Mouse (Mus musculus): ENCODE data around the gene Actr8. TPM values are rescaled to one million over a fixed set of nuclear protein-coding genes. Genes with fewer than 3 reads are reported as not detected.

Gene Actr8
- polyA plus RNA-seq, 1 experiment = 21.8 TPM

GRCm38 (mm10) chr14:30027378-30027777, 49.2 kb downstream of the Actr8 start:
- Histone ChIP-seq H3K27ac (ENCODE audit: control insufficient read depth, insufficient read depth, low read depth, low read length, poor library complexity) (no peak overlapping the region), H3K4me3 (replicated peaks; ENCODE audit: control insufficient read depth, low read depth, low read length) (no peak overlapping the region), H3K4me1 (ENCODE audit: control insufficient read depth, insufficient read depth, low read length) (no peaks in the 10 kb centered on the region)
- WGBS = 45% methylated on average over 2 of the region's 2 CpGs
- peak; percentile 72 for TF ChIP-seq CTCF (IDR thresholded peaks at IDR 0.05; ENCODE audit: control insufficient read depth, insufficient read depth, low read length)
- TF ChIP-seq POLR2A (IDR thresholded peaks at IDR 0.05; ENCODE audit: borderline replicate concordance, control insufficient read depth, low read depth, low read length) = no peak

- H3K4me1 ChIP-seq (ENCODE audit: control insufficient read depth, insufficient read depth, low read length) = no peaks in the 10 kb centered on the region
- TF ChIP-seq CTCF (IDR thresholded peaks at IDR 0.05; ENCODE audit: control insufficient read depth, insufficient read depth, low read length) = no peak
- no peak for TF ChIP-seq POLR2A (IDR thresholded peaks at IDR 0.05; ENCODE audit: borderline replicate concordance, control insufficient read depth, low read depth, low read length)
- H3K4me3 ChIP-seq (replicated peaks; ENCODE audit: control insufficient read depth, low read depth, low read length) = no peak overlapping the region
- H3K27ac ChIP-seq (ENCODE audit: control insufficient read depth, insufficient read depth, low read depth, low read length, poor library complexity) = no peak overlapping the region
- 53% methylated on average over 8 of the region's 8 CpGs for WGBS
Observed at GRCm38 (mm10) chr14:30033405-30033804, 55.3 kb downstream of the Actr8 start.

- WGBS = 84% methylated on average over 18 of the region's 18 CpGs
- Histone ChIP-seq H3K4me3 (replicated peaks; ENCODE audit: control insufficient read depth, low read depth, low read length) (no peak overlapping the region), H3K27ac (ENCODE audit: control insufficient read depth, insufficient read depth, low read depth, low read length, poor library complexity) (no peak overlapping the region), H3K4me1 (ENCODE audit: control insufficient read depth, insufficient read depth, low read length) (peaks cover under 1% of the 10 kb centered on the region)
- TF ChIP-seq CTCF (IDR thresholded peaks at IDR 0.05; ENCODE audit: control insufficient read depth, insufficient read depth, low read length) (no peak), POLR2A (IDR thresholded peaks at IDR 0.05; ENCODE audit: borderline replicate concordance, control insufficient read depth, low read depth, low read length) (no peak)
Observed at GRCm38 (mm10) chr14:30038431-30038830, 60.3 kb downstream of the Actr8 start.

DNA sequence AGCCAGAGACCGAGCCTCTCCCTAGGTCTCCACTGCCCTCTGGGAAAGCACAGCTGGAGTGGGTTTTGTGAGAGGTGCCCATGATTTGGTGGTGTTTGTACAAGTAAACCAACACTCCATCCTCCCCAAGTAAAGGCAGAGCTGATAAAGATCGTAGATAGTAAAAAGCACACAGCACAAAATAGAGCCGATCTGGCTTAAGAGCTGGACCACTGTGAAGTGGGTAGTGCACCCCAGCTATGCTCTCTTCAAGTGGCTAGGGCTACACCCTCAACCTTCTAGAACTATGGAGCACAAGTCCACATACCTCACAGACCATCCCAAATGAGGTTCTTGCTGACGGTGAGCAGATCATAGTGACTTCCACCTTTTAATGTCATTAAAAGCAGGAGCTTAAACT, 61.3 kb downstream of the Actr8 start:
- Histone ChIP-seq H3K4me3 (replicated peaks; ENCODE audit: control insufficient read depth, low read depth, low read length) (no peak overlapping the region), H3K27ac (ENCODE audit: control insufficient read depth, insufficient read depth, low read depth, low read length, poor library complexity) (no peak overlapping the region), H3K4me1 (ENCODE audit: control insufficient read depth, insufficient read depth, low read length) (peaks cover 3% of the 10 kb centered on the region)
- WGBS = 45% methylated on average over 4 of the region's 4 CpGs
- TF ChIP-seq POLR2A (IDR thresholded peaks at IDR 0.05; ENCODE audit: borderline replicate concordance, control insufficient read depth, low read depth, low read length) (no peak), CTCF (IDR thresholded peaks at IDR 0.05; ENCODE audit: control insufficient read depth, insufficient read depth, low read length) (no peak)

DNA sequence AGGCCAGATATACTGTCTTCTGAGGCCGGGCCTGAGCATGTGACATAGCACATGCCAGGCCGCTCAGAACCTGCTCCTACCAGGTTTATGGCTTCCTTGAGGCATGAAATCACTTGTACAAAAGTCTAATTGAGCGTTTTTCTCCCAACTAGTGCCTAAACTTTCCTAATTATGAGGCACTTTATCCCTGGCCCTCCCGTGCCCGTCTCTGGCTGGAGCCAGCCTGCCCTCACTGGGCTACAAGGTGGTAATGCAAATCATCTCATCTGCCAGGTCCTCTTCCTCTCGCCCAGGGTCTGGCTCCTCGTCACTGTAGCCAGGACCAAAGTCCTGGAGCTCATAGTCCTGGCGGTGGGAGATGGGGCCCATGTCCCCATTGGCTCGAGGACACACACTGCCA, 63.7 kb downstream of the Actr8 start:
- Histone ChIP-seq H3K27ac (ENCODE audit: control insufficient read depth, insufficient read depth, low read depth, low read length, poor library complexity) (no peak overlapping the region), H3K4me1 (ENCODE audit: control insufficient read depth, insufficient read depth, low read length) (peaks cover 3% of the 10 kb centered on the region), H3K4me3 (replicated peaks; ENCODE audit: control insufficient read depth, low read depth, low read length) (no peak overlapping the region)
- WGBS = 76% methylated on average over 9 of the region's 9 CpGs
- no peak for TF ChIP-seq CTCF (IDR thresholded peaks at IDR 0.05; ENCODE audit: control insufficient read depth, insufficient read depth, low read length)

- WGBS = 40% methylated on average over 7 of the region's 7 CpGs
- Histone ChIP-seq H3K4me1 (ENCODE audit: control insufficient read depth, insufficient read depth, low read length) (peaks cover 3% of the 10 kb centered on the region), H3K4me3 (replicated peaks; ENCODE audit: control insufficient read depth, low read depth, low read length) (no peak overlapping the region), H3K27ac (ENCODE audit: control insufficient read depth, insufficient read depth, low read depth, low read length, poor library complexity) (no peak overlapping the region)
- no peak for TF ChIP-seq POLR2A (IDR thresholded peaks at IDR 0.05; ENCODE audit: borderline replicate concordance, control insufficient read depth, low read depth, low read length)
Observed at GRCm38 (mm10) chr14:30043356-30043940, 65.3 kb downstream of the Actr8 start.

DNA sequence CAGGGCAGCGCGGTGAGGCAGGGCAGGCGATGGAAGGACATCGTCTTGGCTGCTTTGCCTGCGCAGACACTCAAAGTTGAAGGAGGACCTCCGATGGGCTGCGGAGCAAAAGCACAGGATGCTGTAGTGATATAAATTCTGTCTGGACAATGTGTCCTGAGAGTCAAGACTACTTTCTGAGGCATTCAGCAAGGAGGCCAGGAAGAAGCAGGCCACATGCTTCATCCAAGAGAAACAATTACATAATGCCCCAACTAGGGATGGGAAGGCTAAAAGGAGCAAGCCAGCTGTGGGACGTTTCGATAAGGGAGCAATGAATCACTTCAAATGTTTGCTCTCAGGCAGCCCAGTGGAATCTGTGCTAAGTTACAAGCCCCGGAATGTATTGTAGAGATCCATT, 67.1 kb downstream of the Actr8 start:
- no peak overlapping the region for H3K27ac ChIP-seq (ENCODE audit: control insufficient read depth, insufficient read depth, low read depth, low read length, poor library complexity)
- H3K4me3 ChIP-seq (replicated peaks; ENCODE audit: control insufficient read depth, low read depth, low read length) = no peak overlapping the region
- H3K4me1 ChIP-seq (ENCODE audit: control insufficient read depth, insufficient read depth, low read length) = peaks cover 3% of the 10 kb centered on the region
- 88% methylated on average over 10 of the region's 10 CpGs for WGBS
- TF ChIP-seq CTCF (IDR thresholded peaks at IDR 0.05; ENCODE audit: control insufficient read depth, insufficient read depth, low read length) (no peak), POLR2A (IDR thresholded peaks at IDR 0.05; ENCODE audit: borderline replicate concordance, control insufficient read depth, low read depth, low read length) (no peak)

- H3K4me3 ChIP-seq (replicated peaks; ENCODE audit: control insufficient read depth, low read depth, low read length) = no peak overlapping the region
- H3K4me1 ChIP-seq (ENCODE audit: control insufficient read depth, insufficient read depth, low read length) = peaks cover 3% of the 10 kb centered on the region
- no peak overlapping the region for H3K27ac ChIP-seq (ENCODE audit: control insufficient read depth, insufficient read depth, low read depth, low read length, poor library complexity)
- WGBS = 83% methylated on average over 8 of the region's 8 CpGs
- TF ChIP-seq POLR2A (IDR thresholded peaks at IDR 0.05; ENCODE audit: borderline replicate concordance, control insufficient read depth, low read depth, low read length) (no peak), CTCF (IDR thresholded peaks at IDR 0.05; ENCODE audit: control insufficient read depth, insufficient read depth, low read length) (no peak)
Observed at GRCm38 (mm10) chr14:30045704-30046220, 67.6 kb downstream of the Actr8 start.

DNA sequence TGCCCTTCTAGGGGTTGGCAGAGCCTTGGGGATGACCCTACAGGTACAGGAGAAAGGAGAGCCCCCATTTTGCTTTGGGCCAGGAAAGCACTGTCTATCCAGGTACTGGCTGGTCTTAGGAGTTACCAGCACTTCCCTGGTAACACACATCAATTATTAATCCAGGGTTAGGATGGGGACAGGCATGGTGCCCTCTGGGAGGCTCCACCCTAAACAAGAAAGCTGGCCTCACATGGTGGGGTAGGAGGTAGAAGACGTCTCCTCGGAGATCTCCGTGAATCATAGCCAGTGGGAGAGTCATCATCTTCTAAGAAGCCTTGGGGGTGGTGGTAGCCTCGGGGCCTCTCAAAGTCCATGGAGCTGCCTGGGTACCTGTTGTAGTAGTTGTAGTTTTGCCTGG, 68.8 kb downstream of the Actr8 start:
- WGBS = 78% methylated on average over 4 of the region's 4 CpGs
- no peak overlapping the region for H3K27ac ChIP-seq (ENCODE audit: control insufficient read depth, insufficient read depth, low read depth, low read length, poor library complexity)
- TF ChIP-seq POLR2A (IDR thresholded peaks at IDR 0.05; ENCODE audit: borderline replicate concordance, control insufficient read depth, low read depth, low read length) (no peak), CTCF (IDR thresholded peaks at IDR 0.05; ENCODE audit: control insufficient read depth, insufficient read depth, low read length) (no peak)
- no peak overlapping the region for H3K4me3 ChIP-seq (replicated peaks; ENCODE audit: control insufficient read depth, low read depth, low read length)
- H3K4me1 ChIP-seq (ENCODE audit: control insufficient read depth, insufficient read depth, low read length) = peaks cover 3% of the 10 kb centered on the region

All from bone marrow, adult 2 months (tissue).